Comparison of ENCODE assay signal across 18 mouse cellular contexts in genomic region chr16:93535151-93535853, GRCm38 (mm10).
"Had no signal": no experiment of that assay in that cellular context is flagged by ENCODE, and none has a peak within 500 bp of the region (broad histone marks: within the 10 kb centered on the region; RNA-seq: fewer than 3 reads in every experiment).

No protein-coding gene starts in this region.

- H3K4me3 ChIP-seq: layer of hippocampus, adult 2 months; limb, embryonic 12.5 days; liver, embryonic 13.5 days; megakaryocyte, embryonic 14.5 days; midbrain, embryonic 15.5 days; neural tube, embryonic 13.5 days had no signal

- H3K36me3 ChIP-seq: limb, embryonic 12.5 days; liver, embryonic 13.5 days; midbrain, embryonic 15.5 days; neural tube, embryonic 13.5 days had no signal

- DNase-seq: kidney, adult 9 months; kidney, postnatal 10 days; kidney, postnatal 4 days; liver; liver, embryonic 13.5 days; liver, postnatal 0 days; retina, postnatal 1 day; right cerebral cortex, postnatal 4 days; spleen, adult 18-20 months; thymus, adult 2 months; thymus, postnatal 36 days had no signal

- H3K9me3 ChIP-seq: liver, embryonic 13.5 days; megakaryocyte, embryonic 14.5 days; midbrain, embryonic 15.5 days; neural tube, embryonic 13.5 days had no signal

- H3K27me3 ChIP-seq: liver, embryonic 13.5 days; midbrain, embryonic 15.5 days; neural tube, embryonic 13.5 days had no signal

- H3K27ac ChIP-seq: layer of hippocampus, adult 2 months; limb, embryonic 12.5 days; liver, embryonic 13.5 days; macrophage; midbrain, embryonic 15.5 days; neural tube, embryonic 13.5 days had no signal

- H3K4me2 ChIP-seq: limb, embryonic 12.5 days; liver, embryonic 13.5 days; midbrain, embryonic 11.5 days; midbrain, embryonic 15.5 days; neural tube, embryonic 13.5 days had no signal

- ATAC-seq: liver, postnatal 0 days; midbrain, embryonic 15.5 days had no signal

- H3K9ac ChIP-seq: limb, embryonic 12.5 days; liver, embryonic 13.5 days; liver, postnatal 0 days; midbrain, embryonic 15.5 days; neural tube, embryonic 13.5 days had no signal

- H3K4me1 ChIP-seq: liver, embryonic 13.5 days; megakaryocyte, embryonic 14.5 days; midbrain, embryonic 15.5 days; neural tube, embryonic 13.5 days had no signal
